Mouse (Mus musculus): ENCODE measurements around the gene Cdh4. TPM values are rescaled to one million over a fixed set of nuclear protein-coding genes. Genes with fewer than 3 reads are reported as not detected.

The Cdh4 gene
- polyA plus RNA-seq, 1 experiment from 2014 or later: 32.7 TPM

GRCm38 (mm10) chr2:179914246-179914645 is 472.0 kb downstream of the Cdh4 start:
- H3K4me1 ChIP-seq (replicated peaks): peaks cover 17% of the 10 kb centered on the region
- peaks cover 75% of the 10 kb centered on the region for H3K36me3 ChIP-seq
- H3K9me3 ChIP-seq: no peaks in the 10 kb centered on the region
- H3K27ac ChIP-seq (replicated peaks): no peak overlapping the region
- H3K9ac ChIP-seq: no peak overlapping the region
- H3K27me3 ChIP-seq: no peaks in the 10 kb centered on the region
- H3K4me2 ChIP-seq: no peak overlapping the region
- 68% methylated on average over 2 of the region's 2 CpGs for WGBS
- no peak for ATAC-seq (ENCODE audit: low read depth)
- no peak overlapping the region for H3K4me3 ChIP-seq

- no peak overlapping the region for H3K27ac ChIP-seq (replicated peaks)
- H3K4me3 ChIP-seq: no peak overlapping the region
- ATAC-seq (ENCODE audit: low read depth): peak; percentile 51
- H3K36me3 ChIP-seq: peaks cover 80% of the 10 kb centered on the region
- no peak overlapping the region for H3K9ac ChIP-seq
- no peaks in the 10 kb centered on the region for H3K9me3 ChIP-seq
- H3K4me1 ChIP-seq (replicated peaks): peaks cover 17% of the 10 kb centered on the region
- no peak overlapping the region for H3K4me2 ChIP-seq
- 35% methylated on average over 5 of the region's 5 CpGs for WGBS
- no peaks in the 10 kb centered on the region for H3K27me3 ChIP-seq
These were observed 474.8 kb downstream of the Cdh4 start for GRCm38 (mm10) chr2:179916877-179917673.

GRCm38 (mm10) chr2:179920042-179920441 is 477.8 kb downstream of the Cdh4 start:
- ATAC-seq (ENCODE audit: low read depth): no peak
- H3K4me3 ChIP-seq: no peak overlapping the region
- no peak overlapping the region for H3K9ac ChIP-seq
- no peaks in the 10 kb centered on the region for H3K27me3 ChIP-seq
- H3K4me2 ChIP-seq: no peak overlapping the region
- H3K4me1 ChIP-seq (replicated peaks): 0 out of 2 replicates have a peak, but pooled peaks cover 4% of the 10 kb centered on the region
- H3K36me3 ChIP-seq: peaks cover 83% of the 10 kb centered on the region
- H3K27ac ChIP-seq (replicated peaks): no peak overlapping the region
- no peaks in the 10 kb centered on the region for H3K9me3 ChIP-seq
- 80% methylated on average over 4 of the region's 4 CpGs for WGBS

GRCm38 (mm10) chr2:179921021-179921653 is 478.9 kb downstream of the Cdh4 start:
- 90% methylated on average over 8 of the region's 8 CpGs for WGBS
- Histone ChIP-seq H3K4me2 (no peak overlapping the region), H3K9ac (no peak overlapping the region), H3K4me1 (replicated peaks) (0 out of 2 replicates have a peak, but pooled peaks cover 4% of the 10 kb centered on the region), H3K36me3 (peaks cover 87% of the 10 kb centered on the region), H3K9me3 (no peaks in the 10 kb centered on the region), H3K4me3 (no peak overlapping the region), H3K27me3 (no peaks in the 10 kb centered on the region), H3K27ac (replicated peaks) (no peak overlapping the region)
- no peak for ATAC-seq (ENCODE audit: low read depth)

GRCm38 (mm10) chr2:179924038-179924437 is 481.8 kb downstream of the Cdh4 start:
- 89% methylated on average over 6 of the region's 6 CpGs for WGBS
- Histone ChIP-seq H3K36me3 (peaks cover 86% of the 10 kb centered on the region), H3K9me3 (no peaks in the 10 kb centered on the region), H3K4me2 (no peak overlapping the region), H3K4me3 (no peak overlapping the region), H3K9ac (no peak overlapping the region), H3K27ac (replicated peaks) (no peak overlapping the region), H3K27me3 (no peaks in the 10 kb centered on the region), H3K4me1 (replicated peaks) (no peaks in the 10 kb centered on the region)
- no peak for ATAC-seq (ENCODE audit: low read depth)

- no peak for ATAC-seq (ENCODE audit: low read depth)
- H3K36me3 ChIP-seq: peaks cover 85% of the 10 kb centered on the region
- no peaks in the 10 kb centered on the region for H3K9me3 ChIP-seq
- WGBS: 91% methylated on average over 13 of the region's 13 CpGs
- H3K4me3 ChIP-seq: no peak overlapping the region
- H3K4me1 ChIP-seq (replicated peaks): 0 out of 2 replicates have a peak, but pooled peaks cover 7% of the 10 kb centered on the region
- H3K9ac ChIP-seq: no peak overlapping the region
- no peaks in the 10 kb centered on the region for H3K27me3 ChIP-seq
- H3K4me2 ChIP-seq: no peak overlapping the region
- no peak overlapping the region for H3K27ac ChIP-seq (replicated peaks)
These were observed 486.9 kb downstream of the Cdh4 start for GRCm38 (mm10) chr2:179929166-179929565.

- Histone ChIP-seq H3K4me3 (no peak overlapping the region), H3K4me1 (replicated peaks) (0 out of 2 replicates have a peak, but pooled peaks cover 7% of the 10 kb centered on the region), H3K36me3 (peaks cover 64% of the 10 kb centered on the region), H3K9ac (no peak overlapping the region), H3K9me3 (no peaks in the 10 kb centered on the region), H3K4me2 (no peak overlapping the region), H3K27ac (replicated peaks) (no peak overlapping the region), H3K27me3 (no peaks in the 10 kb centered on the region)
- ATAC-seq (ENCODE audit: low read depth): no peak
- 91% methylated on average over 16 of the region's 16 CpGs for WGBS
These were observed 489.5 kb downstream of the Cdh4 start for GRCm38 (mm10) chr2:179931741-179932140.

GRCm38 (mm10) chr2:179934165-179934564 is 491.9 kb downstream of the Cdh4 start:
- no peak overlapping the region for H3K27ac ChIP-seq (replicated peaks)
- H3K4me2 ChIP-seq: no peak overlapping the region
- ATAC-seq (ENCODE audit: low read depth): no peak
- H3K36me3 ChIP-seq: peaks cover 49% of the 10 kb centered on the region
- 69% methylated on average over 3 of the region's 3 CpGs for WGBS
- no peak overlapping the region for H3K9ac ChIP-seq
- H3K27me3 ChIP-seq: no peaks in the 10 kb centered on the region
- H3K4me1 ChIP-seq (replicated peaks): peaks cover 14% of the 10 kb centered on the region; the same call in 1 of the 2 replicates
- H3K4me3 ChIP-seq: no peak overlapping the region
- no peaks in the 10 kb centered on the region for H3K9me3 ChIP-seq

GRCm38 (mm10) chr2:179937091-179937490 is 494.9 kb downstream of the Cdh4 start:
- H3K4me2 ChIP-seq: no peak overlapping the region
- H3K9me3 ChIP-seq: no peaks in the 10 kb centered on the region
- H3K4me3 ChIP-seq: no peak overlapping the region
- peaks cover 20% of the 10 kb centered on the region for H3K36me3 ChIP-seq
- no peak overlapping the region for H3K9ac ChIP-seq
- no peak for ATAC-seq (ENCODE audit: low read depth)
- no peak overlapping the region for H3K27ac ChIP-seq (replicated peaks)
- H3K4me1 ChIP-seq (replicated peaks): peaks cover 34% of the 10 kb centered on the region
- no peaks in the 10 kb centered on the region for H3K27me3 ChIP-seq
- WGBS: 71% methylated on average over 4 of the region's 4 CpGs

- H3K27ac ChIP-seq (replicated peaks): no peak overlapping the region
- H3K9ac ChIP-seq: no peak overlapping the region
- no peaks in the 10 kb centered on the region for H3K9me3 ChIP-seq
- no peak overlapping the region for H3K4me2 ChIP-seq
- H3K27me3 ChIP-seq: no peaks in the 10 kb centered on the region
- no peak overlapping the region for H3K4me3 ChIP-seq
- peaks cover 70% of the 10 kb centered on the region for H3K4me1 ChIP-seq (replicated peaks)
- H3K36me3 ChIP-seq: 0 out of 2 replicates have a peak, but pooled peaks cover 2% of the 10 kb centered on the region
- ATAC-seq (ENCODE audit: low read depth): no peak
- WGBS: 100% methylated on average over 1 of the region's 1 CpGs
These were observed 499.5 kb downstream of the Cdh4 start for GRCm38 (mm10) chr2:179941696-179942095.

GRCm38 (mm10) chr2:179945051-179945450 is 502.8 kb downstream of the Cdh4 start:
- ATAC-seq (ENCODE audit: low read depth): 0 out of 2 replicates have a peak, but pooled peaks have one; percentile 21
- Histone ChIP-seq H3K36me3 (no peaks in the 10 kb centered on the region), H3K4me1 (replicated peaks) (peaks cover 75% of the 10 kb centered on the region), H3K4me3 (no peak overlapping the region), H3K4me2 (no peak overlapping the region), H3K9me3 (no peaks in the 10 kb centered on the region), H3K9ac (no peak overlapping the region), H3K27me3 (no peaks in the 10 kb centered on the region), H3K27ac (replicated peaks) (no peak overlapping the region)
- WGBS: 56% methylated on average over 3 of the region's 4 CpGs

GRCm38 (mm10) chr2:179946496-179946895 is 504.3 kb downstream of the Cdh4 start:
- H3K4me1 ChIP-seq (replicated peaks): peaks cover 66% of the 10 kb centered on the region
- WGBS: 85% methylated on average over 6 of the region's 6 CpGs
- H3K9me3 ChIP-seq: no peaks in the 10 kb centered on the region
- H3K4me3 ChIP-seq: no peak overlapping the region
- H3K36me3 ChIP-seq: no peaks in the 10 kb centered on the region
- H3K27ac ChIP-seq (replicated peaks): no peak overlapping the region
- ATAC-seq (ENCODE audit: low read depth): no peak
- no peak overlapping the region for H3K9ac ChIP-seq
- no peaks in the 10 kb centered on the region for H3K27me3 ChIP-seq
- no peak overlapping the region for H3K4me2 ChIP-seq

Data from neural tube, embryonic 13.5 days (tissue).